Mouse (Mus musculus) thymus, postnatal 25 days (tissue): ENCODE results near the gene Lmbrd1.
"Not testable (repeated sequence)": the region's sequence is repeated elsewhere in the genome, so short reads cannot be mapped to it uniquely, and the experiment has no call there.

Experiments
- DNase-seq: peaks from one replicate; pipeline ENCODE4 v3.0.0; 2022

Lmbrd1 gene

GRCm38 (mm10) chr1:24678205-24678917 lies at the start of gene Lmbrd1:
Lmbrd1 (plus strand) TSS chr1:24678630.
- peak; percentile 97 for DNase-seq

GRCm38 (mm10) chr1:24633553-24634132 lies 44.8 kb upstream of the Lmbrd1 start:
- DNase-seq, result no peak

- no peak for DNase-seq
Measured at GRCm38 (mm10) chr1:24650100-24650499, 28.3 kb upstream of the Lmbrd1 start.

GRCm38 (mm10) chr1:24659914-24660313 lies 18.5 kb upstream of the Lmbrd1 start:
- no peak for DNase-seq

GRCm38 (mm10) chr1:24660662-24661061 lies 17.8 kb upstream of the Lmbrd1 start:
- DNase-seq, result not testable (repeated sequence)

- DNase-seq, result no peak
Measured at GRCm38 (mm10) chr1:24661551-24661950, 16.9 kb upstream of the Lmbrd1 start.

GRCm38 (mm10) chr1:24664158-24664557 lies 14.3 kb upstream of the Lmbrd1 start:
- DNase-seq, result no peak

- no peak for DNase-seq
Measured at GRCm38 (mm10) chr1:24673231-24673630, 5.2 kb upstream of the Lmbrd1 start.

- no peak for DNase-seq
Measured at GRCm38 (mm10) chr1:24677706-24678105, 724 bp upstream of the Lmbrd1 start.

GRCm38 (mm10) chr1:24679071-24679470 lies 641 bp downstream of the Lmbrd1 start:
- no peak for DNase-seq

- no peak for DNase-seq
Measured at GRCm38 (mm10) chr1:24680991-24681390, 2.6 kb downstream of the Lmbrd1 start.

- no peak for DNase-seq
Measured at GRCm38 (mm10) chr1:24681946-24682345, 3.5 kb downstream of the Lmbrd1 start.

- no peak for DNase-seq
Measured at GRCm38 (mm10) chr1:24683947-24684346, 5.5 kb downstream of the Lmbrd1 start.

GRCm38 (mm10) chr1:24685606-24686005 lies 7.2 kb downstream of the Lmbrd1 start:
- no peak for DNase-seq

- no peak for DNase-seq
Measured at GRCm38 (mm10) chr1:24686235-24687021, 8.0 kb downstream of the Lmbrd1 start.

GRCm38 (mm10) chr1:24697677-24698076 lies 19.2 kb downstream of the Lmbrd1 start:
- no peak for DNase-seq

GRCm38 (mm10) chr1:24698146-24698880 lies 19.9 kb downstream of the Lmbrd1 start:
- DNase-seq, result no peak

GRCm38 (mm10) chr1:24699320-24699719 lies 20.9 kb downstream of the Lmbrd1 start:
- no peak for DNase-seq

- no peak for DNase-seq
Measured at GRCm38 (mm10) chr1:24700241-24700640, 21.8 kb downstream of the Lmbrd1 start.

- no peak for DNase-seq
Measured at GRCm38 (mm10) chr1:24703821-24704220, 25.4 kb downstream of the Lmbrd1 start.

GRCm38 (mm10) chr1:24716301-24716700 lies 37.9 kb downstream of the Lmbrd1 start:
- no peak for DNase-seq

GRCm38 (mm10) chr1:24719621-24720020 lies 41.2 kb downstream of the Lmbrd1 start:
- no peak for DNase-seq

- DNase-seq, result no peak
Measured at GRCm38 (mm10) chr1:24720209-24720608, 41.8 kb downstream of the Lmbrd1 start.
